Mouse (Mus musculus): ENCODE data around the gene Gm17490.

GRCm38 (mm10) chr2:11654990-11655931 is 29.2 kb upstream of the Gm17490 start:
- TF ChIP-seq CTCF (conservative IDR thresholded peaks at IDR 0.05; ENCODE audit: low read length) (no peak), POU5F1 (IDR thresholded peaks at IDR 0.05; ENCODE audit: borderline replicate concordance, low read length) (no peak)

Data from E14TG2a.4 (cell line).